ENCODE assay signal across 8 mouse cellular contexts in the genomic region with DNA sequence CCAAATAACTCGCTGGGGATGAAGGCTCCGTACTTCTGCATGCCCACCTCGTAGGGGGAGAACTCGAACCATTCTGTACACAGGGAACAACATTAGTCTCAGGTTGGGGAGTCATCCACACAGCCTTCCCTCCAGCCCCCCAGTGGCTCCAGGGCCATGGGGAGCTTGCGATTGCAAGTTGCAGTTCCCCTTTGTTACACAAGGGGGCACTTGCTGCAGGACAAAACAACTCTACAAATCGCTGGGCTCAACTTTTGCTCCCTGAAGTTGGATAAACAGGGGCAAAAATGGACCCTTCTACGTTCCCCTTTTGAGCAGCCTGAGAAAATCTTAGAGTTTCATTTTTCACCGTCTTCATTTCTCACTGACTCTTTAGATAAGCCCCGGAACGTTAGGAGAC. TPM values are rescaled to one million over a fixed set of nuclear protein-coding genes. Genes with fewer than 3 reads are reported as not detected.
DNase-seq lines count a peak whose midpoint lies in the region; ATAC-seq and TF ChIP-seq lines count a peak whose summit lies in the region.

No protein-coding gene starts in this region.

- H3K9me3 ChIP-seq in heart, embryonic 11.5 days (replicated peaks; ENCODE audit: control insufficient read depth, low read length): no peaks in the 10 kb centered on the region
- no peaks in the 10 kb centered on the region for H3K9me3 ChIP-seq in heart, embryonic 13.5 days
- H3K9me3 ChIP-seq in stomach, embryonic 14.5 days (ENCODE audit: control insufficient read depth, low read depth, low read length): no peaks in the 10 kb centered on the region

- no peak overlapping the region for H3K4me3 ChIP-seq in heart, embryonic 11.5 days (ENCODE audit: low read depth, low read length)
- H3K4me3 ChIP-seq in heart, embryonic 13.5 days: no peak overlapping the region
- H3K4me3 ChIP-seq in left cerebral cortex, adult 2 months: no peak overlapping the region
- H3K4me3 ChIP-seq in stomach, embryonic 14.5 days (ENCODE audit: low read depth, low read length): no peak overlapping the region

- no peak overlapping the region for H3K27ac ChIP-seq in heart, embryonic 11.5 days (ENCODE audit: low read depth, low read length)
- no peak overlapping the region for H3K27ac ChIP-seq in heart, embryonic 13.5 days (replicated peaks)
- H3K27ac ChIP-seq in left cerebral cortex, adult 2 months: no peak overlapping the region
- H3K27ac ChIP-seq in stomach, embryonic 14.5 days (ENCODE audit: low read length): no peak overlapping the region

- WGBS in heart, embryonic 11.5 days (ENCODE audit: insufficient replicate concordance): 18% methylated on average over 10 of the region's 10 CpGs
- 20% methylated on average over 10 of the region's 10 CpGs for WGBS in heart, embryonic 13.5 days
- WGBS in stomach, embryonic 14.5 days: 15% methylated on average over 10 of the region's 10 CpGs

- peak; percentile 96 for TF ChIP-seq CTCF in left cerebral cortex, adult 2 months (IDR thresholded peaks at IDR 0.05)

- DNase-seq in heart, adult 8-10 months (ENCODE audit: low spot score): no peak
- DNase-seq in NIH3T3 (ENCODE audit: low read depth): peak; percentile 87
- DNase-seq in cerebellum, adult 9-10 months: peak; percentile 64
- DNase-seq in left cerebral cortex, adult 2 months (ENCODE audit: extremely low spot score in 1 of 2, low spot score in 2 of 2): peak; percentile 29 to 64

- peak overlapping the region; percentile 36 for H3K4me2 ChIP-seq in heart, embryonic 11.5 days
- peak overlapping the region; percentile 33 for H3K4me2 ChIP-seq in heart, embryonic 13.5 days
- H3K4me2 ChIP-seq in stomach, embryonic 14.5 days (replicated peaks; ENCODE audit: low read depth, low read length): peak overlapping the region; percentile 6; the same call in 1 of the 2 replicates

- 0 out of 2 replicates have a peak, but pooled peaks cover 2% of the 10 kb centered on the region for H3K27me3 ChIP-seq in heart, embryonic 11.5 days (ENCODE audit: control insufficient read depth, insufficient read depth, low read length)
- 0 out of 2 replicates have a peak, but pooled peaks cover 4% of the 10 kb centered on the region for H3K27me3 ChIP-seq in heart, embryonic 13.5 days (replicated peaks)
- H3K27me3 ChIP-seq in stomach, embryonic 14.5 days (ENCODE audit: control insufficient read depth, insufficient read depth, low read length): no peaks in the 10 kb centered on the region

- H3K36me3 ChIP-seq in heart, embryonic 11.5 days (ENCODE audit: control insufficient read depth, insufficient read depth, low read length): no peaks in the 10 kb centered on the region
- H3K36me3 ChIP-seq in heart, embryonic 13.5 days: no peaks in the 10 kb centered on the region
- no peaks in the 10 kb centered on the region for H3K36me3 ChIP-seq in stomach, embryonic 14.5 days (ENCODE audit: control insufficient read depth, insufficient read depth, low read length)

- no peaks in the 10 kb centered on the region for H3K4me1 ChIP-seq in heart, embryonic 11.5 days (ENCODE audit: control insufficient read depth, insufficient read depth, low read length)
- H3K4me1 ChIP-seq in heart, embryonic 13.5 days: peaks cover 4% of the 10 kb centered on the region; the same call in 1 of the 2 replicates
- H3K4me1 ChIP-seq in stomach, embryonic 14.5 days (ENCODE audit: control insufficient read depth, insufficient read depth, low read length): no peaks in the 10 kb centered on the region

- intact Hi-C loops in left cerebral cortex, adult 2 months (cut with DNase I): loop anchor here (1.0 to 5.0 kb wide), 3 partner anchors 74 to 201 kb away; partner anchors contain the start of genes Mapkbp1 and Pla2g4e

- no peak for ATAC-seq in heart, embryonic 11.5 days (replicated peaks; ENCODE audit: insufficient number of reproducible peaks, low FRiP score, low TSS enrichment)
- no peak for ATAC-seq in heart, embryonic 13.5 days (ENCODE audit: extremely low read depth, insufficient number of reproducible peaks, low FRiP score, low TSS enrichment)
- 0 out of 2 replicates have a peak, but pooled peaks have one; percentile 42 for ATAC-seq in megakaryocyte-erythroid progenitor cell, adult 5-6 weeks (replicated peaks; ENCODE audit: low FRiP score, low TSS enrichment, poor library complexity, severe bottlenecking)
- ATAC-seq in stomach, embryonic 14.5 days (ENCODE audit: insufficient number of reproducible peaks, insufficient read depth, low FRiP score, low read depth): no peak

- no peak overlapping the region for H3K9ac ChIP-seq in heart, embryonic 11.5 days (ENCODE audit: low read depth, low read length)
- H3K9ac ChIP-seq in heart, embryonic 13.5 days: no peak overlapping the region
- H3K9ac ChIP-seq in stomach, embryonic 14.5 days (replicated peaks; ENCODE audit: low read depth, low read length): no peak overlapping the region

RNA-seq across cellular contexts. Expression of gene Ehd4, which starts 19.3 kb away (rescaled TPM):
- polyA plus RNA-seq in heart, embryonic 11.5 days (2014; fragmentation: Nextera tagmentation; extraction: Ambion mirVana): 97.3 and 113 TPM in 2 replicates
- 100 to 1,000 TPM; 312 to 410 (median 362) TPM for total RNA-seq in heart, adult 8-10 months (2022)
- polyA plus RNA-seq in heart, embryonic 13.5 days (2015; fragmentation: Nextera tagmentation; extraction: Ambion mirVana): 164 and 183 TPM in 2 replicates
- 10 to 100 TPM; 12.1 to 15.0 TPM for total RNA-seq in left cerebral cortex, adult 2 months (2021)
- 17.8 and 17.9 TPM in 2 replicates for total RNA-seq in megakaryocyte-erythroid progenitor cell, adult 5-6 weeks (2014; fragmentation: Nextera tagmentation)
- 19.1 and 25.7 TPM in 2 replicates for total RNA-seq in megakaryocyte-erythroid progenitor cell, adult 5-6 weeks (2017)
- polyA plus RNA-seq in stomach, embryonic 14.5 days (2014; fragmentation: Nextera tagmentation; extraction: Ambion mirVana): 32.8 and 34.0 TPM in 2 replicates

Comparison
In these comparisons a context has a peak if more than half of its experiments do, and no peak if none do; other contexts are left out.
1. RNA of gene Ehd4, which starts 19.3 kb away (total RNA-seq): 312 to 410 TPM in heart, adult 8-10 months; 17.8 to 25.7 TPM in megakaryocyte-erythroid progenitor cell, adult 5-6 weeks and 12.1 to 15.0 TPM in left cerebral cortex, adult 2 months; every median in the first group is over 10 times any median in the second.
2. Peak in every context shown above with its lines, with median percentiles within 50 percentile points of each other: H3K4me2 ChIP-seq.